Mouse (Mus musculus): ENCODE measurements around the gene Cybb. TPM values are rescaled to one million over a fixed set of nuclear protein-coding genes. Genes with fewer than 3 reads are reported as not detected.

The Cybb gene
- polyA plus RNA-seq (2015; fragmentation: Illumina TruSeq; extraction: RNeasy Lipid Tissue Mini Kit (QIAGEN cat#74804); ENCODE audit: low read depth, low replicate concordance): 0.24 TPM

DNA sequence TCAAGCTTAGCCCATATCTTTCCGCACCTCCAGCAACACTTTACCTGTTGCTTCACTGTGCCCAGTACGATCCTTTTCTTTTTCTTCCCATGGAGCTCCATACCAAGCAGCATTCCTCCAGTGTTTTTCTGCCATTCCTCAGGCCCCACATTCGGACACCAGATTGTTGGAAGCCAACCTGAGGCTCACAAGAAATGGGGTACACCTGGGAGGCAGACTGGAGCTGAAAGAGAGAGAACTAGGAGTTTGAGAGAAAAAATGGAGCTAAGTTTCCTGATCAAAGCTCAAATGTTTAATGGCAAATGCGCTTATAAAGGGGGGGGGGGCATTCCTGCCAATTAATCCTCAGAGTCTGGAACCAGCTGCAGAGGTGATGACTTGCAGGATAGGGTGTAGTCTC, at the start of gene Cybb:
TSS of gene Cybb (minus strand) at position 101 of the 400 bp plus-strand sequence.

Other genes with a start within 250 kb of the Cybb start
- gene Gm14862, start 230.9 kb downstream of the Cybb start, polyA plus RNA-seq (2015; fragmentation: Illumina TruSeq; extraction: RNeasy Lipid Tissue Mini Kit (QIAGEN cat#74804); ENCODE audit: low read depth, low replicate concordance): not detected
- gene Xk, start 215.0 kb downstream of the Cybb start, polyA plus RNA-seq (2015; fragmentation: Illumina TruSeq; extraction: RNeasy Lipid Tissue Mini Kit (QIAGEN cat#74804); ENCODE audit: low read depth, low replicate concordance): 10.6 TPM
- gene H2al1m, start 204.0 kb downstream of the Cybb start, polyA plus RNA-seq (2015; fragmentation: Illumina TruSeq; extraction: RNeasy Lipid Tissue Mini Kit (QIAGEN cat#74804); ENCODE audit: low read depth, low replicate concordance): not detected
- gene H2al1k, start 137.1 kb downstream of the Cybb start, polyA plus RNA-seq (2015; fragmentation: Illumina TruSeq; extraction: RNeasy Lipid Tissue Mini Kit (QIAGEN cat#74804); ENCODE audit: low read depth, low replicate concordance): not detected
- gene H2al1o, start 84.6 kb upstream of the Cybb start, polyA plus RNA-seq (2015; fragmentation: Illumina TruSeq; extraction: RNeasy Lipid Tissue Mini Kit (QIAGEN cat#74804); ENCODE audit: low read depth, low replicate concordance): not detected
- 237 TPM for gene Dynlt3, start 175.2 kb upstream of the Cybb start, polyA plus RNA-seq (2015; fragmentation: Illumina TruSeq; extraction: RNeasy Lipid Tissue Mini Kit (QIAGEN cat#74804); ENCODE audit: low read depth, low replicate concordance)